Mouse (Mus musculus): ENCODE measurements around the gene Ffar4. TPM values are rescaled to one million over a fixed set of nuclear protein-coding genes. Genes with fewer than 3 reads are reported as not detected.

Gene Ffar4
- polyA plus RNA-seq, 1 experiment from 2014 or later = not detected

GRCm38 (mm10) chr19:38114834-38115491 is 18.1 kb downstream of the Ffar4 start:
- no peak for DNase-seq (ENCODE audit: low spot score)
- H3K9me3 ChIP-seq (ENCODE audit: control insufficient read depth, low read length) = no peaks in the 10 kb centered on the region

GRCm38 (mm10) chr19:38120123-38120760 is 23.4 kb downstream of the Ffar4 start:
- H3K4me2 ChIP-seq (ENCODE audit: low read depth) = no peak overlapping the region
- DNase-seq (ENCODE audit: low spot score) (no peak), ATAC-seq (ENCODE audit: insufficient read depth, low FRiP score, low TSS enrichment) (no peak)
- H3K4me1 ChIP-seq (ENCODE audit: control insufficient read depth, insufficient read depth, low read length) = no peaks in the 10 kb centered on the region
- H3K9ac ChIP-seq (ENCODE audit: low read length) = no peak overlapping the region
- H3K27me3 ChIP-seq (ENCODE audit: control insufficient read depth, insufficient read depth, low read length) = peaks cover 10% of the 10 kb centered on the region; the same call in 1 of the 2 replicates
- WGBS = 84% methylated on average over 5 of the region's 5 CpGs
- H3K4me3 ChIP-seq (ENCODE audit: low read depth, low read length) = no peak overlapping the region
- no peaks in the 10 kb centered on the region for H3K9me3 ChIP-seq (ENCODE audit: control insufficient read depth, low read length)
- H3K27ac ChIP-seq (ENCODE audit: low read depth, low read length) = no peak overlapping the region
- no peaks in the 10 kb centered on the region for H3K36me3 ChIP-seq (ENCODE audit: control insufficient read depth, insufficient read depth, low read length)

More at GRCm38 (mm10) chr19:38114834-38115491, 18.1 kb downstream of the Ffar4 start:
- no peak overlapping the region for H3K4me3 ChIP-seq (ENCODE audit: low read depth, low read length)
- no peaks in the 10 kb centered on the region for H3K36me3 ChIP-seq (ENCODE audit: control insufficient read depth, insufficient read depth, low read length)
- H3K27me3 ChIP-seq (ENCODE audit: control insufficient read depth, insufficient read depth, low read length) = no peaks in the 10 kb centered on the region
- 91% methylated on average over 7 of the region's 7 CpGs for WGBS
- ATAC-seq (ENCODE audit: insufficient read depth, low FRiP score, low TSS enrichment) = no peak
- H3K4me2 ChIP-seq (ENCODE audit: low read depth) = no peak overlapping the region
- no peaks in the 10 kb centered on the region for H3K4me1 ChIP-seq (ENCODE audit: control insufficient read depth, insufficient read depth, low read length)
- H3K27ac ChIP-seq (ENCODE audit: low read depth, low read length) = no peak overlapping the region
- H3K9ac ChIP-seq (ENCODE audit: low read length) = no peak overlapping the region

DNA sequence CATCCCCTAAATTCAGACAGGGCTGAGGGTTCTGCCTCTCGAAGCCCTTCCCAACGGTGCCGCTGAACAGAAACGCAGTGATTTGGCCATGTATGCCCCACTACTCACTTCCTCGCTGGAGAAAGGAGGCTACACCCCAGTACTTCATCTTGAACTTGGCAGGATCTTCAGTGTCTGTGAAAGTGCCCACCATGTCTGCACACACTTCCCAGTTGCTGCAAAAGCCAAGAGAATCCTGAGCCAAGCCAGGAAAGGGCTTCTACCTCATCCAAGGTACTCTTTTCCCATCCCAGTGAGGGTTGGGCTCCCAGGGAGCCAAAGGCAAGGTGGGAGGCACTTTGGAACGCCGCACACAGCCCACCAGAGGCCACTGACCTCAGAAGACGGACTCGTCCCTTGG is 27.1 kb downstream of the Ffar4 start:
- H3K27ac ChIP-seq (ENCODE audit: low read depth, low read length) = no peak overlapping the region
- DNase-seq (ENCODE audit: low spot score) (no peak), ATAC-seq (ENCODE audit: insufficient read depth, low FRiP score, low TSS enrichment) (no peak)
- no peaks in the 10 kb centered on the region for H3K9me3 ChIP-seq (ENCODE audit: control insufficient read depth, low read length)
- peaks cover 10% of the 10 kb centered on the region; the same call in 1 of the 2 replicates for H3K27me3 ChIP-seq (ENCODE audit: control insufficient read depth, insufficient read depth, low read length)
- H3K4me3 ChIP-seq (ENCODE audit: low read depth, low read length) = no peak overlapping the region; the same call in 1 of the 2 replicates
- H3K36me3 ChIP-seq (ENCODE audit: control insufficient read depth, insufficient read depth, low read length) = no peaks in the 10 kb centered on the region
- H3K4me1 ChIP-seq (ENCODE audit: control insufficient read depth, insufficient read depth, low read length) = no peaks in the 10 kb centered on the region
- no peak overlapping the region for H3K9ac ChIP-seq (ENCODE audit: low read length)
- 27% methylated on average over 9 of the region's 9 CpGs for WGBS
- peak overlapping the region; percentile 84 for H3K4me2 ChIP-seq (ENCODE audit: low read depth)

- WGBS = under 1% methylated on average over 64 of the region's 77 CpGs
- H3K27me3 ChIP-seq (ENCODE audit: control insufficient read depth, insufficient read depth, low read length) = peaks cover 10% of the 10 kb centered on the region; the same call in 1 of the 2 replicates
- H3K4me3 ChIP-seq (ENCODE audit: low read depth, low read length) = peak overlapping the region; percentile 60
- H3K27ac ChIP-seq (ENCODE audit: low read depth, low read length) = no peak overlapping the region
- no peaks in the 10 kb centered on the region for H3K4me1 ChIP-seq (ENCODE audit: control insufficient read depth, insufficient read depth, low read length)
- DNase-seq (ENCODE audit: low spot score) (peak; percentile 53), ATAC-seq (ENCODE audit: insufficient read depth, low FRiP score, low TSS enrichment) (peak; percentile 48; the same call in 1 of the 2 replicates)
- H3K4me2 ChIP-seq (ENCODE audit: low read depth) = peak overlapping the region; percentile 84
- no peaks in the 10 kb centered on the region for H3K36me3 ChIP-seq (ENCODE audit: control insufficient read depth, insufficient read depth, low read length)
- peak overlapping the region; percentile 49 for H3K9ac ChIP-seq (ENCODE audit: low read length)
- H3K9me3 ChIP-seq (ENCODE audit: control insufficient read depth, low read length) = no peaks in the 10 kb centered on the region
Observed at GRCm38 (mm10) chr19:38124401-38125218, 27.7 kb downstream of the Ffar4 start.

GRCm38 (mm10) chr19:38125219-38125610 is 28.3 kb downstream of the Ffar4 start, which contains the start of gene Rbp4:
Rbp4 (minus strand) TSS chr19:38125281.
- Histone ChIP-seq H3K27ac (ENCODE audit: low read depth, low read length) (no peak within 1 kb of the TSS), H3K9me3 (ENCODE audit: control insufficient read depth, low read length) (no peaks in the 10 kb centered on the region), H3K4me1 (ENCODE audit: control insufficient read depth, insufficient read depth, low read length) (no peaks in the 10 kb centered on the region), H3K9ac (ENCODE audit: low read length) (peak within 1 kb of the TSS; percentile 49), H3K4me3 (ENCODE audit: low read depth, low read length) (peak within 1 kb of the TSS; percentile 60), H3K4me2 (ENCODE audit: low read depth) (peak within 1 kb of the TSS; percentile 84), H3K27me3 (ENCODE audit: control insufficient read depth, insufficient read depth, low read length) (peaks cover 10% of the 10 kb centered on the region; the same call in 1 of the 2 replicates), H3K36me3 (ENCODE audit: control insufficient read depth, insufficient read depth, low read length) (no peaks in the 10 kb centered on the region)
- 68% methylated on average over 6 of the region's 6 CpGs for WGBS
- no peak for DNase-seq (ENCODE audit: low spot score)
- ATAC-seq (ENCODE audit: insufficient read depth, low FRiP score, low TSS enrichment) = no peak

DNA sequence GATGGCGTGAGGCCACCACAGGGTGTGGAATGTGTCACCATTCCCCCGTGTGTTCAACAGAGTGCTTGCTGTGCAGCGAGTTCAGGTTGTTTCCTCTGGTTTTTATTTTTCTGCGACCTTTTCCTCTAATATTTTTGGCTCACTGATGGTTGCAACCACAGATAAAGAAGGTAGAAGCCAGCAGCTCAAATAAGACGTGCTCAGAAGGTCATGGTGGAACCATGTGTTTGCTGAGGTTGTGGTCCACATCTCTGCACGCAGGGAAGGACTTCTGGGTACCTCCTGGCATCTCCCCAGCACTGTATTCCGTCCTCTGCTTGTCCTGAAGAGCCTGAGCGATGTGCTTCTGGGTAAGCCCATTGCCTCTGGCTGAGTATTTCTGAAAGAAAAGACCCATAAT is 29.8 kb downstream of the Ffar4 start:
- H3K36me3 ChIP-seq (ENCODE audit: control insufficient read depth, insufficient read depth, low read length) = no peaks in the 10 kb centered on the region
- no peak overlapping the region for H3K27ac ChIP-seq (ENCODE audit: low read depth, low read length)
- no peak overlapping the region for H3K4me3 ChIP-seq (ENCODE audit: low read depth, low read length)
- H3K27me3 ChIP-seq (ENCODE audit: control insufficient read depth, insufficient read depth, low read length) = peaks cover 10% of the 10 kb centered on the region; the same call in 1 of the 2 replicates
- no peak overlapping the region for H3K4me2 ChIP-seq (ENCODE audit: low read depth)
- ATAC-seq (ENCODE audit: insufficient read depth, low FRiP score, low TSS enrichment) (no peak), DNase-seq (ENCODE audit: low spot score) (no peak)
- WGBS = 71% methylated on average over 8 of the region's 8 CpGs
- H3K9ac ChIP-seq (ENCODE audit: low read length) = no peak overlapping the region
- H3K4me1 ChIP-seq (ENCODE audit: control insufficient read depth, insufficient read depth, low read length) = no peaks in the 10 kb centered on the region
- no peaks in the 10 kb centered on the region for H3K9me3 ChIP-seq (ENCODE audit: control insufficient read depth, low read length)

GRCm38 (mm10) chr19:38132481-38132880 is 35.6 kb downstream of the Ffar4 start, which contains the start of gene Pde6c:
Pde6c (plus strand) TSS chr19:38132781.
- no peaks in the 10 kb centered on the region for H3K9me3 ChIP-seq (ENCODE audit: control insufficient read depth, low read length)
- ATAC-seq (ENCODE audit: insufficient read depth, low FRiP score, low TSS enrichment) (no peak), DNase-seq (ENCODE audit: low spot score) (no peak)
- no peaks in the 10 kb centered on the region for H3K36me3 ChIP-seq (ENCODE audit: control insufficient read depth, insufficient read depth, low read length)
- WGBS = 89% methylated on average over 6 of the region's 6 CpGs
- H3K4me3 ChIP-seq (ENCODE audit: low read depth, low read length) = no peak within 1 kb of the TSS
- H3K9ac ChIP-seq (ENCODE audit: low read length) = no peak within 1 kb of the TSS
- H3K4me2 ChIP-seq (ENCODE audit: low read depth) = no peak within 1 kb of the TSS
- no peaks in the 10 kb centered on the region for H3K4me1 ChIP-seq (ENCODE audit: control insufficient read depth, insufficient read depth, low read length)
- H3K27ac ChIP-seq (ENCODE audit: low read depth, low read length) = no peak within 1 kb of the TSS
- no peaks in the 10 kb centered on the region for H3K27me3 ChIP-seq (ENCODE audit: control insufficient read depth, insufficient read depth, low read length)

DNA sequence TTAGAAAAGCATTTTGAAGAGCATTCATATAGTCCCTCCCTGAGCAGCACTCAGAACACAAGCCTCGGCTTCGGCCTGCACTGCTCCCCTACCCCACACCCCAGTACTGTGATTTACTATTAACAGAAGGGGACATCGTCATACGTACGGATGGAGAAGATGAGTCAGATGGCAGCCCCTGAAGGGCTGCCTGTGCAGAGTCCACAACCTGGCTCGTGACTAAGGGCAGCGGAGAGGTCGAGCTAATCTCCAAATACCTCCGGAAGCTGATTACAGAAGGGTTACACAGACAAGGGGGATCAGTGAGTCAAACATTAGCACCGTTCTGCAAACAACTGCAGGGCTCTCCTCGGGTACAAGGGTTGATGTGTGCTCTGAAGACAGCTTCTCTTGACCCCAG is 37.1 kb downstream of the Ffar4 start:
- DNase-seq (ENCODE audit: low spot score) (no peak), ATAC-seq (ENCODE audit: insufficient read depth, low FRiP score, low TSS enrichment) (no peak)
- no peak overlapping the region for H3K9ac ChIP-seq (ENCODE audit: low read length)
- no peaks in the 10 kb centered on the region for H3K9me3 ChIP-seq (ENCODE audit: control insufficient read depth, low read length)
- no peaks in the 10 kb centered on the region for H3K27me3 ChIP-seq (ENCODE audit: control insufficient read depth, insufficient read depth, low read length)
- no peak overlapping the region for H3K27ac ChIP-seq (ENCODE audit: low read depth, low read length)
- no peaks in the 10 kb centered on the region for H3K4me1 ChIP-seq (ENCODE audit: control insufficient read depth, insufficient read depth, low read length)
- 84% methylated on average over 11 of the region's 11 CpGs for WGBS
- no peak overlapping the region for H3K4me3 ChIP-seq (ENCODE audit: low read depth, low read length)
- no peaks in the 10 kb centered on the region for H3K36me3 ChIP-seq (ENCODE audit: control insufficient read depth, insufficient read depth, low read length)
- no peak overlapping the region for H3K4me2 ChIP-seq (ENCODE audit: low read depth)
